Mouse (Mus musculus) ovary, postnatal 14 days (tissue): Measurements from ENCODE around the gene Hp1bp3.

Experiments
- DNase-seq: peaks from one replicate; pipeline ENCODE4 v3.0.0; 2022; ENCODE audit warnings: low spot score

The Hp1bp3 gene

DNA sequence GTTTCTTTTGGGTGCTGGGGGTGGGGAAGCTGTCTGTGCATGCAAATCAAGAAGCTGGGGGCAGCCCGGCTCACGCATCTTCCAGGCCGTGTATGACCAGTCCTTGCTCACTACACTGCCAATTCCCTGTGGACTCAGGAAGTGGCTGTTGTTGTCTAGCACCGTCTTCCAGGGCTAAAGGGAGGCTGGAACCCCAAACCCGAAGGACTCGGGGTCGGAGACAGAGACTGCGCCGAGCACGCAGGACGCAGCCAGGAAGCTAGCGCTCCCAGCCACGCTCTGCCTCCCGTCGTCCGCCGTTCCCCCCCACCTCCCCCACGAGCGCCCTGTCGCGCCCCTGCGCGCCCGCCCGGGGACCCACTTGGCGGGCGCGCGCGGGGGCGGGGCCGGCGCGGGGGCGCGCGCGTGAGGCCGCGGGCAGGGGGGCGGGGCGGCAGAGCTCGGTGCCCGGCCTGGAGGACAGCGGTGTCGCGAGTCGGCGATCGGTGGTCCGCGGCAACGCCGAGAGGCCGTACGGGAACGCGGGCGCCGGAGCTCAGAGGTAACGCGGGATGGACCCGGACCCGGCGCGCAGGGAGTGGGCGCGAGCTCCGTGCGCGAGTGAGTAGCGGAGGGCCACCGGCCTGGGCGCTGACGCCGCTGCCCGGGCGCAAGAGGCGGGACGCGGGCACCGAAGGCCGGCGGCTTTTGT is at the start of gene Hp1bp3:
Gene Hp1bp3, plus strand, starts transcription at position 97 of the 691 bp plus-strand sequence.
- peak; percentile 74 for DNase-seq

DNA sequence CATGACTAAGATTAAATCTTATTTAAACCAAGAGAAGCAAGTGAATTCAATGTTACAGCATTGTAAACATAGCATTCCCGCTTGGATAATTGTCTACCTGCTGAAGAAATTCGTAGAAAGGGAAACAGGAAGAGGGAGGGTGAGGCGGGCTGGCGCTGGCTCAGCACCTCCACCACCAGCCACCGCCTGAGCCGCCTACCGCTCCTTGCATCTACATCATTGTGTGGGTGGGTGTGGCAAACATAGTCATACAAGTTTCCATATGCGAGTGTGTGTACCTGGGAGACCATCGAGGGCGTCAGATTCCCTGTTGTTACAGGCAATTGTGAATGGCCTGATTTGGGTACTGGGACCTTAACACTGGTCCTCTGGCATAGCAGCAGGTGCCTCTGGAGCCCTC is 49.6 kb upstream of the Hp1bp3 start:
- DNase-seq: no peak

DNA sequence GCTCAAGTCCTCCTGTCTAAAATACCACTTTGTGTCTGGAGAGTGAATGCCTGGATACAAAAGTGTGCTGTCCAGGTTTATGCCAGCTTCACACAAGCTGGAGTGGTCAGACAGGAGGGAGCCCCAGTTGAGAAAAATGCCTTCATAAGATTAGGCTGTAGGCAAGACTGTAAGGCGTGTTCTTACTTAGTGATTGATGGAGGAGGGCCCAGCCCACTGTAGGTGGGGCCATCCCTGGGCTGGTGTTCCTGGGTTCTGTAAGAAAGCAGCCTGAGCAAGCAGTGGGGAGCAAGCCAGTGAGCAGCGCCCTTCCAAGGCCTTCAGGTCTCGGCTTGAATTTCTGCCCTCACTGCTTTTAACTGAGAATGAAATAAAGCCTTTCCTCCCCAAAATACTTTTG is 47.9 kb upstream of the Hp1bp3 start:
- no peak for DNase-seq

DNA sequence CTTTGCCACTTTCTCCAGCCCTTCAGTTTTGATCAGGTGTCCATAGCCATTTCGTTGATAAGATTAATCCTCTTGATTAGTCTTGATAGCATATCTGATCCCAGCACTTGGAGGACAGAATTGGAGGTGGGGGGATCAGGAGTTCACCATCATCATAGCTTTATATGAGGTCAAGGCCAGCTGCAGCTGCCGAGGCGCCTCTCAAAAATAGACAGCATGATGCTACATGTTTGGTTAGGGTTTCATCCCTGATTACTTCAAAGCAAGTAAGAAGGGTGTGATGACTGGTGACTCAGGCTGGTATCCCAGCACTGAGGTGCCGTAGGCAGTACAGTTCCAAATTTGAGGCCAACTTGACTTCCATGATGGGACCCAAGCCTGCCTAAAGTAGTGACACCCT is 46.7 kb upstream of the Hp1bp3 start:
- no peak for DNase-seq

DNA sequence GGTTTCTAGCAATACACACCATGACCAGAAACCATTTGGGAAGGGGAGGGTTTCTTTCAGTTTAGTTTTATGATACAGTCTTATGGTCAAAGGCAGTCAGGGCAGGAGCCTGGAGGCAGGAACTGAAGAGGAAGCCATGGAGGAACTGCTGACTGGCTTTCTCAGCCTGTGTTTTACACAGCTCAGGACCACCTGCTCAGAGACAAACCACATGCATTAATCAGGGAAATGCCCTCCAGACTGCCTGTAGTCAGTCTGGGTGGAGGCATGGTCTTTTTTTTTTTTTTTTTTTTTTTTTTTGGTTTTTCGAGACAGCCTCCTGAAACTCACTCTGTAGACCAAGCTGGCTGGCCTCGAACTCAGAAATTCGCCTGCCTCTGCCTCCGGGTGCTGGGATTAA is 43.4 kb upstream of the Hp1bp3 start:
- DNase-seq: no peak

DNA sequence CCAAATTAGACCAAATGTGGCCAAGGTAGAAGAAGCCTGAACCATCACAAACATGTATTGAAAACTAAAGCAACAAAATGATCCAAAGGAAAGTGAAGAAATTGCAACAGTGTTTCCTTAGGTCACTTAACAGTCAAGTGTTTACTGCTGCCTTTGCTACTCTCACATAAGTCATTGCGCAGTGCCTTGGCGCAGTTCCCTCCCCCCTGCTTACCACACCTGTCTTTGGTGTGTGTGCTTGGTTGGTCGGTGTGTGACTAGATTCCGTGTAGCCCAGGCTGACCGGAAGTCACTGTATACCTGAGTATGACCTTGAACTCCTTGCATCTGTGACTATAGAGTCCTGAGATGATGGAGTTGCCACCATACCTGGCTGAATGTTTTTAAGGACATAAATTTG is 36.7 kb upstream of the Hp1bp3 start:
- no peak for DNase-seq

DNA sequence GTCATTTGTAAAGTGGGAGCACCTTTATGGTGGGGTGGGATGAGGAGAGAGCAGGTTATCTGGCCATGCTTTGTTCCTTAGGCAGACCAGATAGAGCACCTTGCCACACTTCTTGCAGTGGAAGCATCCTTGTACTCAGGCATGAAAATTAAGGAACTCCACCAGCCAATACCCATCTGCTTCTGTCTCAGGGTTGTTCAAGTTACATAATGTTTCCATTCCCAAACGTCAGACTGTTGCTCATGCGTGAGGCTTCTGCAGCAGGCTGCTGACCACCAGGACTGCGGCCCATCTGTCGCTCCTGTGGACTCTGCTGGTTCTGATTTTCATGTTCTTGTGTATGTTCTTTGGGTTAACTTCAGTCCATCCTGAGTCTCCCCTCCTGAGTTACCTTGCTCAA is 35.4 kb upstream of the Hp1bp3 start:
- DNase-seq: no peak

DNA sequence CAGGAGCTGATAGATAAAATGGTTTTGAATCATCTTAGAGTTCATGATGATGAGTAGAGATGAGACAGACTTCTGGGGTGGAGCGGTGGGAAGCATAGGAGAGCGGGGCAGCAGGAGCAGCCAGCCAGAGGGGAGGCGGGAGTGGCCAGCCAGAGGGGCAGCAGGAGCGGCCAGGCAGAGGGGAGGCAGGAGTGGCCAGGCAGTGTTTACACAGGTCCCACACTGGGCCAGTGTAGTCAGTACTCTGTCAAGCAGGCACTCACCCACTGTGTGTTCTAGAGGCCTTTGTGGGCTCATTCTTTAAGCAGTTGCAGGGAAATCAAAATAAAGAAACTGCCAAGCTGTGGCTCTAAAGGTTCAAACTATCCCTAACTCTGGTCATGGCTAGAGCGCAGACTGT is 32.0 kb upstream of the Hp1bp3 start:
- DNase-seq: no peak

DNA sequence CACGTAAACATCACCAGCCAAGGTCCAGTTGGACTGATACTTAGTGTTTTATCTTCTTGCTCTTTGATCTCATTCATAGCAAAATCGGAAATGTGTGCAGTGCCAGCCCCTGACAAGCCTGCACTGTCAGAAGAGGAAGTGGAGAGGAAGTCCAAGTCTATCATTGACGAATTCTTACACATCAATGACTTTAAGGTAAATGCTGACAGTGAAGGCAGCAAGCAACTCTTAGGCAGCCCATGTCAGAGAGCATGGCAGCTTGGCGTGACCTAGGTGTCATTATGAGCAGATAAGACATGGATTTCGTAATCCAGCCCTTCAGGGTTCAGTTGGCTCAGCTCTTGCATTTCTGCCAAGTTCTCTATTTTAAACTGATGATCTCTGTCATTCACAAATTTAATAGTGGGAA is 31.5 kb upstream of the Hp1bp3 start:
- no peak for DNase-seq

DNA sequence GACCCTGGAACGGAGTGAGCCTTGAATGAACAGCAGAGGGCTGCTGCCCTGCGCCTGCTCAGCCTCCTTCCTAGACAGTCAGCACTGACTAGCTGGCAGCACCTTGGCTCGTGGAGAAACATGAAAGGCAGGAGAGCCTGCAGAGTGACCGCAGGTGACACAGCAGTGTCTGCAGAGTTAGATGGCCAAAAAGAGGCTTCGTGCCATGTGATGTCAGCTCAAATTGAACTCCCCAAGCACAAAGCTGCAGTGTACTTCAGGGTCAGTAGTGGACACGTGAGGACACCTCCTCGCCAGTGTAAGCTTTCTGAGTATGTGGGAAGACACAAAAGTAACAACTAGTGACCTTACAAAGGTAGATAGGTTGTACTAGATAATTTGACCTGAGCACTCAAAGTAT is 30.1 kb upstream of the Hp1bp3 start:
- no peak for DNase-seq

DNA sequence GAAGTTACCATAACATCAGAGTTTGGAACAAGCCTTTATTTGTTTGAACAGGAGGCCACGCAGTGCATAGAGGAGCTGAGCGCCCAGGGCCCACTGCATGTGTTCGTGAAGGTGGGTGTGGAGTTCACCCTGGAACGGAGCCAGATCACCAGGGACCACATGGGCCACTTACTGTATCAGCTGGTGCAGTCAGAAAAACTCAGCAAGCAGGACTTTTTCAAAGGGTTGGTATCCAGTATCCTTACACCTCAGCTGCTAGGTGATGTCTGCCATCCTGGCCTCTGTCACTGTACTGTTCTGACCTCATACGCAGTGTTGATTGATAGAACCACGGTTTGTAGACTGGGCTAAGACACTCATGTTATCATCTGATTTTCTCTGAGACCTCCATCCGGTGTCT is 28.1 kb upstream of the Hp1bp3 start:
- DNase-seq: no peak

DNA sequence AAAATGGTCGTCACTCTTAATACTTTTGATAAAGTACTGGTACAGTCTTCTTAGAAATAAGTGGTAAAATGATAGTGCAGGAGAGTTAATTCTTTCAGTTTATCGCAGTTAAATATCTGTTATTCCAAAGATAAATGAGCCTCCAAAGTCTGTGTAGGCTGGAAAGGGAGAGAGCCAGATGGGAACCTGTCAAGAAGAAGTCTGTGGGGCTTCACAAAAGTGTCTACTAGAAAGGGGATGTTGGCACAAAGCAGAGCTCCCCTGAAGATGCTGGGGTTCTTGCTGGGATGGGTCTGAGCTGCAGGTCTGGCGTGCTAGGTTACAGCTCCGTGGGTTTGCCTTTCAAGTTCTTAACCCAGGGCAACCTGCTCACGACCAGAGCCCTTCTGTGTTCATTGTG is 23.5 kb upstream of the Hp1bp3 start:
- DNase-seq: no peak

DNA sequence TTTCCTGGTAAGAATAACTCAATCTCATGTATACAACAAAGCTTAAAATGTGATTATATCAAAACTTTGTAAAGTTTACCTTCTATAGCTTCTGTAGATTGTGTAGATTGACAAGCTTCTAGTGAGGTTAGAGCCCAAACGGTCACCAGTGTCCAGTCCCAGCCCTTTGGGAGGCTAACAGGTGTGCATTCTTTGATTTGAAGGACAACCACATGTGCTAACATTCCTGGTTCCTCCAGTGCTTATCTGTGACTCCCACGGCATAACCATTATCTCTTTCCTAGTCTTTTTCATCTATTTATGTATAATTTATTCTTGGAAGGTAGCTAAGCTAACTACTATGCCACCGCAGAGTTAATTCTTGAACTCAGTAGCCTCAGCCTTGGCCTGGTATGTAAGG is 15.3 kb upstream of the Hp1bp3 start:
- no peak for DNase-seq

DNA sequence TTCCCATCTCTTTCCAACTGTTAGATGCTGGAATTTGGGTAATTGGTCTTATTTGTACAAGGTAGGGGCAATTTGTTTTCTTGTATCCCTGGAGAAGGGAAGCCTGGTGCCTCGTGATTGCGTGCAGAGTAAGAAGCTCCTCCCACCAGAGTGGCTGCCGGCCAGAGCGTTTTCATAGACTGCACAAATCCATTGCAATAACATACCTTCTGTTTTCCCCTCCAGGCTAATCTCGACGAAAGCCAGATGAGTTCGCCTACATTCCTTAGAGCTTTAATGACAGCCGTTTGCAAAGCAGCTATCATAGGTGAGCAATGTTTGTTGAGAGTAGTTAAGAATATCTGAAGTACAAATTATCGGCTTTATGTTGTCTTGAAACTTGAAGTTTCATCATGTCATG is 14.4 kb upstream of the Hp1bp3 start:
- no peak for DNase-seq

DNA sequence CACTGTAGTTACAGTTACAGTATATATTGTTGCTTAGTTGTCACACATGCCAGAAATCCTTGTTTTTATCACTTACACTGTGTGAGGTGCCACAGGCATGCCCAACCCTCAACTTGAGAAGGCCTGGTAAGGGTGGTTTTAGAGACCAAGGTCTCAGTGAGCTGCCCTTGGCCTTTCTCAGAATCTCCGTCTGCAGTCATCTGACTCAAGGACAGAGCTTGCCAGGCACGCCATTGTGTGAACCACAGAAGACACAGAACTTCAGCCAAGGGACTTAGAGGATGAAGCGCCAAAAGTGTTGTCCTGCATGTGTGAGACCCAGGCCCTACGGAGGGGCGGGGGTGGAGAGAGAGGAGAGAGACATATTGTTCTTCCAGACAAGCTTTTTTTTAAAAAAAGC is 6.0 kb upstream of the Hp1bp3 start:
- DNase-seq: no peak

DNA sequence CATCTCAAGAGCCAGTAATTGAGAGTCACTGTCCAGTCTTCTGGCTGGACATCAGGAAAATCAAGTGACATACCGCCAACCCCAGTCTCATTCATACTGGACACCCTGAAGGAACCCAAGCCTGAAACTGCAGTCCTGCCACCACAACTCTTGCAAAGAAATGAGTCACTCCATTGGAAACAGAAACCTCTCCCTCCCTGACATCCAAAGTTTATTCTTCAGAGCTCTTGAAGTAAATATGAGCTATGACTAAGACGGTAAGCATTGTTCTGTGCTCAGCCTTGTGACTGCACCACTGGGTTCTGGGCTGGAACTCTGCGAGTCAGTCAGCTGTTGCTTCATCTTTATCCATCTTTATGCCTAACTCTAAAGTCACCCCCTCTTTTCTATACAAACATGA is 2.2 kb upstream of the Hp1bp3 start:
- DNase-seq: no peak

DNA sequence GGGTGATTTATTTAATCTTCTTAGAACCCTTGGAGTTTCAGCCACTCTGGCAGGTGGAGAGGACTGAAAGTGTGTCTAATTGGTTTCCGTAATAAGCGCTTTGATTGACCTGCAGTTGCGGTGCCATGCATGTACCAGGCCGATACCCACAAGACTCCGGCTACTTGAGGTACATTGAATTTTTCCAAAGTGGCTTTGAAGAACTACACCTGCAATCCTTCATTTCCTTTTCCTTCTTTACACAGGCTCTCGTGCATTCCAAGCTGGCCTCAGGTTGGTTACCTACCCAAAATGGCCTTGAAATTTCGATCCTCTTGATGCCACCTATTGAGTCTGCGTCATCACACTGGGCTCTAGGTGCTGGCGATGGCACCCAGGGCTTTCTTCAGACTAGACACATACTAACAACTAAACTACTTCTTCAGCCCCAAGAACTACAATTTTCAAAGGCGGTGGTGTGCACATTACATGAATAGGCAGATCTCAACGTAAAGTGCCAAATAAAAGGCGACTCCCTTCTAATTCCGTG is 361 bp upstream of the Hp1bp3 start:
- no peak for DNase-seq

DNA sequence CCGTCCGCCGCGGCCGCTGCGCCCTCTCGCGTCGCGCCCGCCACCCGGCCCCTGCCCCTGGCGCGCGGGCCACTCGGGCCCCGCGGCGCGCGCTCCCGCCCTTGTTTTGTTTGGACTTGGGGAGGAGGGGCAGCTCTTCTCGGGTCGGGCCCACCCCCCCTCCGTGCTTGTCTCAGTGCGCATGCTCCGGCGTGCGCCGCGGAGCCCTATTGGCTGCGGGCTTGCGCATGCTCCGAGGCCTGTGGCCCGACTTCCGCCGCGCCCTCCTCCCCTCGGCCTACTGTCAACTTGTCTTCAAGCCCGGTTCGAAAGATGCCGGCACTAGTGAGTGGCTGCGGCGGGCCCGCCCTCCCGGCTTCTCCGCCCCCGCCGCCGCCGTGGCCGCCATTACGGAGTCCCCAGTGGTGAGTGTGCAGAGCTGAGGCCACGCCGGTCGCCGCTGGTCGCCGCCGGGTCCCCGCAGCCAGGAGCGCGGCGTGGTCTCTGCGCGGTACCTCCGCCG is 846 bp downstream of the Hp1bp3 start:
- DNase-seq: peak; percentile 98

DNA sequence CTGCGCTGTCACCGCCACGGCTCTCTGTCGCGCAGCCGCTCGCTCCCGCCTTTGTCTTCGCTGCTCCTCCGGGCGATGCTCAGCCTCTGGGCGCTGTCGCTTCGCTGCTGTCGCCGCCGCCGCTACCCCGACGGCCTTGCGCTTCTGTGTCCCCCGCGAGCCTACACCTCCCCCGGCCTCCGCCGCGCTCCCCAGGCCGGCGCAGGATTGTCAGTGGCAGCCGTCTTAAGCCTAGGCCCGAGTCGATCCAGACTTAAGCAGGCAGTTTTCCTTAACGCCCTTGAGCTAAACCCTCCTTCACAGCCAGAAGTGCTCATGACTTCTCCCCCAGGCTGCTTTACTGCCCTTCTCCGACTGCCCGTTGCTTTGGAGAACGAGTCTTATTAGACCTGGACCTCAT is 1.3 kb downstream of the Hp1bp3 start:
- no peak for DNase-seq

DNA sequence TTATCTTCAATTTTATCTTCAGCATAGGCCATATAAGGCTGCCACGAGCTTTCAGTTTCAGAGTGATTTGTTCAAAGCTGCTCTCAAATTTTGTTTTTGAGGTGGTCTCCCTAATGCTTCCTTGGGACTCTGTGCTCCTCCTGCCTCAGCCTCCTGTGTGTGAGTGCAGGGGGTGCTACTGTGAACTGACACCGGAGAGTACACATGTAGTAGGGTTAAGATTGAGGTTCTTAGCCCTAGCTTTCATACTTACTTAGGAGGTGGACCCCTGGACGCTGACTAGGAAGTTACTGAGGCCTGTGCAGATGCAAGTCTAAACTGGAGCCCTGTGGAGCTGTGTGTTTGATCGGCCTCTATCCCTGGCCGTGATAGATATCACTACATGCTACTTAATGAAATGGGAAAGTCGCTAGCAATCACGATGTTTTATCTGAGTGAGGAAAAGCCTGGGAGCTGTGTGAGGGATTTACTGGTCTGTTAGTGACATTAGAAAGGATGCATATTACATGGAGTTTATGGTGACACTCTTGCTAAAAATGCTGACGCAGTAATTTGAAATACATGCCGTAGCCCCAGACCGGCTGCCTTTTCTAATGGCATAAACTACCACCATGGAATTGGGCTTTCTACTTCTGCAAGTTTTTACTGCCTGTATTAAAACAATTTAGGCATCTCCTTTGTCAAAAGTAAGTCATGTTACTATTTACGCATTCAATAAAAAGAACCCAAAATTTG is 2.0 kb downstream of the Hp1bp3 start:
- no peak for DNase-seq

DNA sequence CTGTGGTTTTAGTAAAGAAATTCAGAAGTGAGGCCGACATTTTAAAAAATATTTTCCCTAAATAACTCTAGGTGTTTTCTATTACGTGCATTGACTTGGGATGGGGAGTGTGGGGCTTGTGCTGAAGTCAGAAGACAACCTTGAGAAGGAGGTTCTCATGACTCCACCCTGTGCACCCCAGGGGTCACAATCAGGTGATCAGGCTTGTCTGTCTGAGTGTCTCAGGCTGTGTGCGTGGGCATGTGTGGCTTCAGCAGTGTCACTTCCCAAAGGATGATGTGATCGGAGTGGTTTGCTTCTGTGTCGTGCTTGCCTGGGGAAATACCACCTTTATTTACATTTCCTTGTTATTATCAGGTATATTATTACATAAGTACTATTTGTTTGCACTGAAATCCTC is 3.2 kb downstream of the Hp1bp3 start:
- DNase-seq: no peak

DNA sequence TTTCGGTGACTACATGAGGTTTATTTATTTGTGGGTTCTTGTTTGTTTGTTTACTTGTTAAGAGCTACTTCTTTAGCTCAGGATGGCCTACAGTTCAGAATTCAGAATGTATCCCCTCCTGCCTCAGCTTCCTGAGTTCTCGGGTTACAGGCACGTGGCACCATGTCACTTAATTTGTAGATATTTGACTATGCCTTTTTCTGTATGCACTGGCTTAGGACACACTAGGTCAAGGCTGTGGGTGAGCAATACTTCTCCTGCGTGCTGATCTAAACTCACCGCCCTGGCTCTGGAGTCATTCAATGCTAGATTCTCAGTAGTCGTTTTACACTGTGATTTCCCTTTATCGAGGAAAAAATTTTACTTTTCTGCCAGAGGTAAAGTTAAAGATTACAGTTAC is 4.7 kb downstream of the Hp1bp3 start:
- no peak for DNase-seq

DNA sequence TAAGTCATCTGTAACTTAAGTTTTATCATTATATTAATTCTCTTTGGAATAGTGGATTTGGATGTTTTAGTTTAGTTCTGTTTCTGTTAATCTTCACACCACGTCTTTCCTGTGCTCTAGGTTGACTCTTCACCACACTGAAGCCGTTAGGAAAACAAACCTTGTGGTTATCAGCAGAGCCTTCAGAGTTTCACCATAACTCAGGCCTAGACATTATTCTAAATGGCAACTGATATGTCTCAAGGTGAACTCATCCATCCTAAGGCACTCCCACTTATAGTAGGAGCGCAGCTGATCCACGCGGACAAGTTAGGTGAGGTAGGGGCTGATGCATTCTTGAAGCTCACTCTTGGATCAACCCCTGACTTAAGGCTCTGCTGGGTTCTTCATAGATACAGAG is 5.3 kb downstream of the Hp1bp3 start:
- no peak for DNase-seq

DNA sequence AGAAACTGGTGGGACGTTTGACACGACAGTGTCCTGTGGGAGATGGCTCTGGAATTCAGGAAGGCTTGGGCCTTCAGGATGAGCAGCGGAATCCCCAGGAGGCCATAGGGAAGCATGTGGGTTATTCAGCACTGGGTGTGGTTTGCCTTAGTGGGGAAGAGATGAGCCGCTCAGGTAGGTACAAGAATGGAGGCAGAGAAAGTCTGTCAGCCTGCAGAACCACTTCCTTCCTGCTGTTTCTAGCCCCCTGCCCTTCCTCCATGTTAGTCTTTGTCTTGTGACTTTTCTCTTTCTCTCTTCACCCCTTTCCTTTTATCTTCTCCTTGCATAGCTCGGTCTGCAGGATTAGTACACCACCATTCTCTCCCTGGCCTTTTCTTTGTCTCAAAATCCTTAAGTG is 6.3 kb downstream of the Hp1bp3 start:
- DNase-seq: no peak
